Mouse (Mus musculus) stomach, embryonic 16.5 days (tissue): Measurements from ENCODE around the gene Arl4c. TPM values are rescaled to one million over a fixed set of nuclear protein-coding genes. Genes with fewer than 3 reads are reported as not detected.

Experiments used
- ATAC-seq: fragments of 200-750 bp; cut with Nextera tagmentation; 2 replicates; pipeline ENCODE4 v1.8.0; 2017; ENCODE audit warnings: moderate number of reproducible peaks, moderate TSS enrichment; ENCODE audit not compliant: insufficient read depth, low FRiP score
- H3K27ac ChIP-seq: fragments of 300-500 bp; sonication (generic); 2 replicates; pipeline ENCODE4 v1.5.1; 2014; ENCODE audit warnings: low read length
- H3K27me3 ChIP-seq: fragments of 300-500 bp; sonication (generic); 2 replicates; pipeline ENCODE4 v1.6.1; 2014; ENCODE audit warnings: low read length, control low read depth, mixed read lengths; ENCODE audit not compliant: control insufficient read depth, insufficient read depth
- H3K36me3 ChIP-seq: fragments of 300-500 bp; sonication (generic); 2 replicates; pipeline ENCODE4 v1.6.1; 2014; ENCODE audit warnings: low read length; ENCODE audit not compliant: control insufficient read depth, insufficient read depth
- H3K4me1 ChIP-seq: fragments of 300-500 bp; sonication (generic); 2 replicates; pipeline ENCODE4 v1.6.1; 2014; ENCODE audit warnings: low read length, control low read depth, mixed read lengths; ENCODE audit not compliant: control insufficient read depth, insufficient read depth
- H3K4me2 ChIP-seq: fragments of 300-500 bp; sonication (generic); 2 replicates; pipeline ENCODE4 v1.6.1; 2014; ENCODE audit warnings: low read depth, low read length, mixed read lengths
- H3K4me3 ChIP-seq: fragments of 300-500 bp; sonication (generic); replicated peaks from 2 replicates; pipeline ENCODE4 v1.5.1; 2014; ENCODE audit warnings: mild to moderate bottlenecking, low read length
- H3K9ac ChIP-seq: fragments of 300-500 bp; sonication (generic); 2 replicates; pipeline ENCODE4 v1.6.1; 2014; ENCODE audit warnings: low read length
- H3K9me3 ChIP-seq: fragments of 300-500 bp; sonication (generic); replicated peaks from 2 replicates; pipeline ENCODE4 v1.6.1; 2016; ENCODE audit warnings: low read length, control low read depth; ENCODE audit not compliant: control insufficient read depth
- WGBS: fragments of 180-500 bp; shearing (Covaris S2); extraction: QIAGEN DNeasy Blood & Tissue Kit; methylation state at CpG from one replicate; pipeline ENCODE4 v1.1.7; 2014; 5-methylcytosine and 5-hydroxymethylcytosine counted together
- polyA plus RNA-seq: library from polyadenylated mRNA; unstranded; fragments of >200 nt; fragmentation: Nextera tagmentation; extraction: Ambion mirVana; gene quantifications from 2 replicates; pipeline ENCODE4 v1.2.1, GENCODE M21; 2015

Arl4c gene
- polyA plus RNA-seq, 1 experiment from 2014 or later = 6.6 TPM

GRCm38 (mm10) chr1:88670807-88671206 is 31.2 kb downstream of the Arl4c start:
- Histone ChIP-seq H3K4me1 (no peaks in the 10 kb centered on the region), H3K27me3 (no peaks in the 10 kb centered on the region), H3K27ac (no peak overlapping the region), H3K4me3 (no peak overlapping the region), H3K9me3 (no peaks in the 10 kb centered on the region), H3K4me2 (no peak overlapping the region), H3K9ac (no peak overlapping the region), H3K36me3 (no peaks in the 10 kb centered on the region)
- ATAC-seq = no peak
- WGBS = 52% methylated on average over 4 of the region's 4 CpGs

GRCm38 (mm10) chr1:88668846-88669810 is 32.9 kb downstream of the Arl4c start:
- Histone ChIP-seq H3K36me3 (no peaks in the 10 kb centered on the region), H3K9ac (no peak overlapping the region), H3K9me3 (no peaks in the 10 kb centered on the region), H3K4me2 (no peak overlapping the region), H3K4me1 (no peaks in the 10 kb centered on the region), H3K27ac (no peak overlapping the region), H3K4me3 (no peak overlapping the region), H3K27me3 (no peaks in the 10 kb centered on the region)
- ATAC-seq = no peak
- WGBS = 48% methylated on average over 14 of the region's 14 CpGs

- WGBS = 18% methylated on average over 7 of the region's 7 CpGs
- no peak overlapping the region for H3K4me2 ChIP-seq
- no peaks in the 10 kb centered on the region for H3K36me3 ChIP-seq
- H3K27ac ChIP-seq = no peak overlapping the region
- H3K4me3 ChIP-seq = no peak overlapping the region
- H3K9ac ChIP-seq = no peak overlapping the region
- no peaks in the 10 kb centered on the region for H3K27me3 ChIP-seq
- H3K4me1 ChIP-seq = no peaks in the 10 kb centered on the region
- H3K9me3 ChIP-seq = no peaks in the 10 kb centered on the region
- ATAC-seq = no peak
Measured at GRCm38 (mm10) chr1:88668353-88668752, 33.7 kb downstream of the Arl4c start.

- H3K4me3 ChIP-seq = no peak overlapping the region
- WGBS = 68% methylated on average over 3 of the region's 3 CpGs
- H3K27me3 ChIP-seq = no peaks in the 10 kb centered on the region
- ATAC-seq = no peak
- no peak overlapping the region for H3K9ac ChIP-seq
- no peak overlapping the region for H3K4me2 ChIP-seq
- H3K27ac ChIP-seq = no peak overlapping the region
- no peaks in the 10 kb centered on the region for H3K4me1 ChIP-seq
- H3K9me3 ChIP-seq = no peaks in the 10 kb centered on the region
- no peaks in the 10 kb centered on the region for H3K36me3 ChIP-seq
Measured at GRCm38 (mm10) chr1:88664623-88665022, 37.4 kb downstream of the Arl4c start.

- Histone ChIP-seq H3K4me1 (no peaks in the 10 kb centered on the region), H3K9ac (no peak overlapping the region), H3K27me3 (no peaks in the 10 kb centered on the region), H3K4me3 (no peak overlapping the region), H3K4me2 (no peak overlapping the region), H3K9me3 (no peaks in the 10 kb centered on the region), H3K36me3 (no peaks in the 10 kb centered on the region), H3K27ac (peak overlapping the region; percentile 55; the same call in 1 of the 2 replicates)
- 39% methylated on average over 5 of the region's 5 CpGs for WGBS
- ATAC-seq = peak; percentile 77; the same call in 1 of the 2 replicates
Measured at GRCm38 (mm10) chr1:88662736-88663135, 39.3 kb downstream of the Arl4c start.

DNA sequence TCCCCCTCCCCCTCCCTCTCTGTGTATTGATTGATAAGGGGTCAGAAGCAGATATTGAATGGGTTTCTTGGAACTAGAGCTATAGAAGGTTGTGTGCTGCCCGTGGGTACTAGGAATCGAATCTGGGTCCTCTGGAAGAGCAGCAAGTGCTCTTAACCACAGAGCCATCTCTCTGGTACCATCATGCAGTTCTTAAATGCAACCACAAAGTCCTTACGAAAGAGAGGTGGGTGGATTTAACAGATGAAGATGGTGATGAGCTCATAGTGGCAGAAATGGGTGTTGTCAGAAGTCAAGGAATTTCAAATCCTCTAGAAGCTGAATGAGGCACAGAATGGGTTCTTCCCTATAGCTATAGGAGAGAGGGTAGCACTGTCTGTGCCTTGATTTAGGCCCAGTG is 40.8 kb downstream of the Arl4c start:
- WGBS = 87% methylated on average over 3 of the region's 3 CpGs
- ATAC-seq = no peak
- Histone ChIP-seq H3K36me3 (no peaks in the 10 kb centered on the region), H3K27me3 (no peaks in the 10 kb centered on the region), H3K27ac (no peak overlapping the region), H3K9me3 (no peaks in the 10 kb centered on the region), H3K4me2 (no peak overlapping the region), H3K4me3 (no peak overlapping the region), H3K9ac (no peak overlapping the region), H3K4me1 (no peaks in the 10 kb centered on the region)

GRCm38 (mm10) chr1:88658290-88658857 is 43.6 kb downstream of the Arl4c start:
- Histone ChIP-seq H3K27me3 (no peaks in the 10 kb centered on the region), H3K36me3 (no peaks in the 10 kb centered on the region), H3K27ac (no peak overlapping the region), H3K4me2 (no peak overlapping the region), H3K9ac (no peak overlapping the region), H3K9me3 (no peaks in the 10 kb centered on the region), H3K4me1 (peaks cover 3% of the 10 kb centered on the region; the same call in 1 of the 2 replicates), H3K4me3 (no peak overlapping the region)
- WGBS = 69% methylated on average over 6 of the region's 6 CpGs
- ATAC-seq = no peak

DNA sequence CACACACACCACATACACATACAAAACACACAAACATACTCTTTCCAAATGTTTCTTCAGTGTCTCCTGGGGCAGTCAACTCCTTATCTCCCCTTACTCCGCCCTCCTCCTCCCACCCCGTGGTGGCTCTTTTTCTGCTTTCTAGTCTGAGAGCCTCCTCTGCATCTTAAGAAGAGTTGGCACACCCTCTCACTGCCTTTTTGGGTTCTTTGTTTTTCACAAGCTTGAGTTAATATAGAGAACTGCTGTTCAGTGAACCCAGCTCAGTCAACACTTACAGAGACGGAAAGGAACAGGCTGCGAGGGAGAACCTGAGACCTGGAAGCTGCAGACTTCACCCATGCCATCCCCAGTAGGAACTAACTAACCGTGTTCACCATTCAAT is 45.9 kb downstream of the Arl4c start:
- H3K27ac ChIP-seq = no peak overlapping the region
- no peak overlapping the region for H3K9ac ChIP-seq
- no peak for ATAC-seq
- H3K4me3 ChIP-seq = no peak overlapping the region
- H3K4me1 ChIP-seq = peaks cover 3% of the 10 kb centered on the region; the same call in 1 of the 2 replicates
- H3K27me3 ChIP-seq = no peaks in the 10 kb centered on the region
- H3K9me3 ChIP-seq = no peaks in the 10 kb centered on the region
- no peaks in the 10 kb centered on the region for H3K36me3 ChIP-seq
- 71% methylated on average over 5 of the region's 5 CpGs for WGBS
- no peak overlapping the region for H3K4me2 ChIP-seq

DNA sequence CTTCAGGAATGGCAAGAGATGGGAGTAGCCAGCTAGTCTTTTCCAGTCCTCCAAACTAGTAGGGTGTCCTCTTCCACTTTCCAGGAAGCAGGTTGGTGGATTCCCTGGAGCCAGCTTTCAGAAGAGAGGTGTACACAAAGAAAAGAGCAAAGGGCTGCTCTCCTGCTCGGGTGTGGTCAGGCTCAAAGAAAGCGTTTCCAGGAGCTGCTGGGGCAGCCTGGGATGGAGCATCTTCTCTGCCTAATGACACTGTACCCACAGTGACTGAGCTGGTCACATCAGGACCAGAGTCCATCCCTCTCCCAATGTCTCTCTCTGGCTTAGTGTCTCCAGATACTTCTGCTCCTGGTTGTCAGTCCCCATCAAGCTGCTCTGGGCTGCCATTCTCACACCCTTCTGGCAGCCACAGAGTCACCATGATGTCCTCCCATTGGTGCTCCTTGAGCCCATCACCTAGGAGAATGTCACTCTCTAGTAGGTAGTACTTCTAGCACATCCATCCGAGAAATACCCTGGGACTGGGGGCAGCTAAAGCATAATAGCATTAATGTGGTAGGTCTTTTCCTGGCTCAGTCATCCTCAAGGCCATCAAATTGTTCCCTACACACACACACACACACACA is 46.4 kb downstream of the Arl4c start:
- H3K4me1 ChIP-seq = peaks cover 3% of the 10 kb centered on the region; the same call in 1 of the 2 replicates
- H3K9me3 ChIP-seq = no peaks in the 10 kb centered on the region
- no peak overlapping the region for H3K9ac ChIP-seq
- WGBS = 64% methylated on average over 3 of the region's 3 CpGs
- no peak overlapping the region for H3K4me2 ChIP-seq
- peak overlapping the region; percentile 34; the same call in 1 of the 2 replicates for H3K27ac ChIP-seq
- H3K27me3 ChIP-seq = no peaks in the 10 kb centered on the region
- no peak overlapping the region for H3K4me3 ChIP-seq
- H3K36me3 ChIP-seq = no peaks in the 10 kb centered on the region
- ATAC-seq = no peak
